In the genomic region with DNA sequence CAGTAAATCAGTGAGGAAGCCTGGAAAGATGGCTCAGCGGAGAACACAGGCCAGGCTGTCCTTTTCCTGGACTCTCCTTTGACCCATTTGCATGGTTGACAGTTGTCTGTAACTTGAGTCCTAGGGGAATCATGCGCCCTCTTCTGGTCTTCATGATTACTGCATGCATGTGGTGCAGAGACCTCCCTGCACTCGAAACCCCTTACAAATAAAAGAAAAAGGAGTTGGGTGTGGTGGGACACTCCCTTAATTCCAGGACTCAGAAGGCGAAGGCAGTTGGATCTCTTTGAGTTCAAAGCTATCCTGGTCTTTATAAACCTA, we compare ENCODE assay signal across 8 mouse cellular contexts. TPM values are rescaled to one million over a fixed set of nuclear protein-coding genes. Genes with fewer than 3 reads are reported as not detected.
A peak's percentile ranks its signal among the peaks of the same experiment; 100 is the strongest.
DNase-seq lines count a peak whose midpoint lies in the region; ATAC-seq and TF ChIP-seq lines count a peak whose summit lies in the region.

No protein-coding gene starts in this region.

- TF ChIP-seq CTCF in intestine, postnatal 0 days (IDR thresholded peaks at IDR 0.05; ENCODE audit: low read depth) = peak; percentile 95

- peak overlapping the region; percentile 92; the same call in 1 of the 2 replicates for H3K27ac ChIP-seq in embryonic facial prominence, embryonic 10.5 days (replicated peaks)
- H3K27ac ChIP-seq in intestine, postnatal 0 days (ENCODE audit: low read depth, low read length) = peak overlapping the region; percentile 58
- no peak overlapping the region for H3K27ac ChIP-seq in midbrain, embryonic 11.5 days (ENCODE audit: low read depth, low read length)

- H3K4me2 ChIP-seq in intestine, postnatal 0 days (replicated peaks; ENCODE audit: low read depth) = peak overlapping the region; percentile 76
- H3K4me2 ChIP-seq in midbrain, embryonic 11.5 days = peak overlapping the region; percentile 77

- peaks cover 29% of the 10 kb centered on the region for H3K36me3 ChIP-seq in embryonic facial prominence, embryonic 10.5 days (replicated peaks)
- H3K36me3 ChIP-seq in intestine, postnatal 0 days (ENCODE audit: control insufficient read depth, insufficient read depth) = peaks cover 15% of the 10 kb centered on the region
- peaks cover 10% of the 10 kb centered on the region for H3K36me3 ChIP-seq in midbrain, embryonic 11.5 days (ENCODE audit: control insufficient read depth, insufficient read depth, low read length)

- peak; percentile 58 for DNase-seq in 3134 (ENCODE audit: extremely low read depth, insufficient read length, low spot score)
- DNase-seq in adrenal gland, postnatal 10 days = peak; percentile 87
- peak; percentile 89 for DNase-seq in embryonic facial prominence, embryonic 10.5 days (ENCODE audit: low spot score)
- DNase-seq in left cerebral cortex, postnatal 4 days = peak; percentile 86
- DNase-seq in midbrain, embryonic 11.5 days (ENCODE audit: low spot score, missing footprints) = peak; percentile 98
- DNase-seq in right cerebral cortex, postnatal 4 days = peak; percentile 78

- H3K4me3 ChIP-seq in embryonic facial prominence, embryonic 10.5 days = peak overlapping the region; percentile 95
- peak overlapping the region; percentile 60 for H3K4me3 ChIP-seq in intestine, postnatal 0 days (ENCODE audit: low read depth, low read length)
- H3K4me3 ChIP-seq in midbrain, embryonic 11.5 days (ENCODE audit: low read depth, low read length) = peak overlapping the region; percentile 80

- peaks cover 13% of the 10 kb centered on the region for H3K4me1 ChIP-seq in embryonic facial prominence, embryonic 10.5 days
- no peaks in the 10 kb centered on the region for H3K4me1 ChIP-seq in intestine, postnatal 0 days (replicated peaks; ENCODE audit: control insufficient read depth, insufficient read depth, low read length)
- peaks cover 8% of the 10 kb centered on the region for H3K4me1 ChIP-seq in midbrain, embryonic 11.5 days (ENCODE audit: control insufficient read depth, insufficient read depth, low read length)

- intact Hi-C loops in left cerebral cortex, postnatal 4 days (cut with DNase I) = no loop called here

- H3K27me3 ChIP-seq in embryonic facial prominence, embryonic 10.5 days (replicated peaks; ENCODE audit: low read depth, poor library complexity, severe bottlenecking) = no peaks in the 10 kb centered on the region
- H3K27me3 ChIP-seq in intestine, postnatal 0 days (replicated peaks; ENCODE audit: control insufficient read depth, insufficient read depth, low read length) = no peaks in the 10 kb centered on the region
- H3K27me3 ChIP-seq in midbrain, embryonic 11.5 days (ENCODE audit: control insufficient read depth, insufficient read depth, low read length) = no peaks in the 10 kb centered on the region

- no peaks in the 10 kb centered on the region for H3K9me3 ChIP-seq in embryonic facial prominence, embryonic 10.5 days
- H3K9me3 ChIP-seq in intestine, postnatal 0 days (ENCODE audit: control insufficient read depth) = no peaks in the 10 kb centered on the region
- H3K9me3 ChIP-seq in midbrain, embryonic 11.5 days (ENCODE audit: control insufficient read depth, low read length) = no peaks in the 10 kb centered on the region

- peak; percentile 60 for ATAC-seq in granulocyte monocyte progenitor cell, adult 5-6 weeks (replicated peaks; ENCODE audit: poor library complexity, severe bottlenecking)
- ATAC-seq in intestine, postnatal 0 days = peak; percentile 29; the same call in 1 of the 2 replicates
- peak; percentile 49 for ATAC-seq in midbrain, embryonic 11.5 days (ENCODE audit: low FRiP score)

- peak overlapping the region; percentile 52; the same call in 1 of the 2 replicates for H3K9ac ChIP-seq in intestine, postnatal 0 days (ENCODE audit: low read depth, low read length)
- peak overlapping the region; percentile 83 for H3K9ac ChIP-seq in midbrain, embryonic 11.5 days (ENCODE audit: low read length)

- WGBS in embryonic facial prominence, embryonic 10.5 days = 1% methylated on average over 4 of the region's 4 CpGs
- 1% methylated on average over 4 of the region's 4 CpGs for WGBS in intestine, postnatal 0 days
- WGBS in midbrain, embryonic 11.5 days = under 1% methylated on average over 4 of the region's 4 CpGs

RNA-seq across cellular contexts. Expression of gene Mars, which starts 0.7 kb away (rescaled TPM):
- 10 to 100 TPM; 82.6 to 86.3 TPM for total RNA-seq in adrenal gland, postnatal 10 days (2021)
- polyA plus RNA-seq in embryonic facial prominence, embryonic 10.5 days (2016; fragmentation: Nextera tagmentation; extraction: Ambion mirVana) = 160 and 175 TPM in 2 replicates
- 63.0 and 105 TPM in 2 replicates for total RNA-seq in granulocyte monocyte progenitor cell, adult 5-6 weeks (2014; fragmentation: Nextera tagmentation)
- total RNA-seq in granulocyte monocyte progenitor cell, adult 5-6 weeks (2017) = 193 and 221 TPM in 2 replicates
- polyA plus RNA-seq in intestine, postnatal 0 days (2015; fragmentation: Nextera tagmentation; extraction: Ambion mirVana) = 47.2 and 50.7 TPM in 2 replicates
- total RNA-seq in left cerebral cortex, postnatal 4 days (2021) = 10 to 100 TPM; 65.3 to 65.5 TPM
- polyA plus RNA-seq in midbrain, embryonic 11.5 days (2014; fragmentation: Nextera tagmentation; extraction: Ambion mirVana) = 185 and 187 TPM in 2 replicates

RNA-seq across cellular contexts. Expression of gene Arhgap9, which starts 9.4 kb away (rescaled TPM):
- 1 to 10 TPM; 6.5 to 6.6 TPM for total RNA-seq in adrenal gland, postnatal 10 days (2021)
- 2.0 and 2.1 TPM in 2 replicates for polyA plus RNA-seq in embryonic facial prominence, embryonic 10.5 days (2016; fragmentation: Nextera tagmentation; extraction: Ambion mirVana)
- 46.0 and 53.1 TPM in 2 replicates for total RNA-seq in granulocyte monocyte progenitor cell, adult 5-6 weeks (2014; fragmentation: Nextera tagmentation)
- 34.7 and 51.8 TPM in 2 replicates for total RNA-seq in granulocyte monocyte progenitor cell, adult 5-6 weeks (2017)
- polyA plus RNA-seq in intestine, postnatal 0 days (2015; fragmentation: Nextera tagmentation; extraction: Ambion mirVana) = 9.5 and 12.0 TPM in 2 replicates
- 1 to 10 TPM in 1 of 2 experiments, under 1 TPM in 1; 0.56 to 1.1 TPM for total RNA-seq in left cerebral cortex, postnatal 4 days (2021)
- 1.1 and 1.4 TPM in 2 replicates for polyA plus RNA-seq in midbrain, embryonic 11.5 days (2014; fragmentation: Nextera tagmentation; extraction: Ambion mirVana)

RNA-seq across cellular contexts. Expression of gene Mbd6, which starts 23.5 kb away (rescaled TPM):
- total RNA-seq in adrenal gland, postnatal 10 days (2021) = 10 to 100 TPM; 42.9 to 66.4 TPM
- polyA plus RNA-seq in embryonic facial prominence, embryonic 10.5 days (2016; fragmentation: Nextera tagmentation; extraction: Ambion mirVana) = 11.1 and 12.2 TPM in 2 replicates
- total RNA-seq in granulocyte monocyte progenitor cell, adult 5-6 weeks (2014; fragmentation: Nextera tagmentation) = 53.3 and 72.1 TPM in 2 replicates
- 4.1 TPM in 2 replicates for total RNA-seq in granulocyte monocyte progenitor cell, adult 5-6 weeks (2017)
- 8.7 and 12.8 TPM in 2 replicates for polyA plus RNA-seq in intestine, postnatal 0 days (2015; fragmentation: Nextera tagmentation; extraction: Ambion mirVana)
- total RNA-seq in left cerebral cortex, postnatal 4 days (2021) = 10 to 100 TPM; 47.7 to 51.5 TPM
- polyA plus RNA-seq in midbrain, embryonic 11.5 days (2014; fragmentation: Nextera tagmentation; extraction: Ambion mirVana) = 12.3 and 16.3 TPM in 2 replicates

RNA-seq across cellular contexts. Expression of gene Gli1, which starts 29.5 kb away (rescaled TPM):
- total RNA-seq in adrenal gland, postnatal 10 days (2021) = 1 to 10 TPM; 5.2 to 5.6 TPM
- 11.4 and 13.0 TPM in 2 replicates for polyA plus RNA-seq in embryonic facial prominence, embryonic 10.5 days (2016; fragmentation: Nextera tagmentation; extraction: Ambion mirVana)
- total RNA-seq in granulocyte monocyte progenitor cell, adult 5-6 weeks (2014; fragmentation: Nextera tagmentation) = not detected in 2 replicates
- not detected in 2 replicates for total RNA-seq in granulocyte monocyte progenitor cell, adult 5-6 weeks (2017)
- 2.0 TPM in 2 replicates for polyA plus RNA-seq in intestine, postnatal 0 days (2015; fragmentation: Nextera tagmentation; extraction: Ambion mirVana)
- 1 to 10 TPM; 2.8 to 4.1 TPM for total RNA-seq in left cerebral cortex, postnatal 4 days (2021)
- polyA plus RNA-seq in midbrain, embryonic 11.5 days (2014; fragmentation: Nextera tagmentation; extraction: Ambion mirVana) = 3.1 and 4.1 TPM in 2 replicates

RNA-seq across cellular contexts. Expression of gene Inhbe, which starts 41.9 kb away (rescaled TPM):
- 1 to 10 TPM; 1.2 to 6.6 TPM for total RNA-seq in adrenal gland, postnatal 10 days (2021)
- polyA plus RNA-seq in embryonic facial prominence, embryonic 10.5 days (2016; fragmentation: Nextera tagmentation; extraction: Ambion mirVana) = 0.04 TPM in 1 of 2 replicates, not detected in the other
- not detected in 2 replicates for total RNA-seq in granulocyte monocyte progenitor cell, adult 5-6 weeks (2014; fragmentation: Nextera tagmentation)
- total RNA-seq in granulocyte monocyte progenitor cell, adult 5-6 weeks (2017) = not detected in 2 replicates
- polyA plus RNA-seq in intestine, postnatal 0 days (2015; fragmentation: Nextera tagmentation; extraction: Ambion mirVana) = 0.04 TPM in 1 of 2 replicates, not detected in the other
- not detected for total RNA-seq in left cerebral cortex, postnatal 4 days (2021)
- not detected in 2 replicates for polyA plus RNA-seq in midbrain, embryonic 11.5 days (2014; fragmentation: Nextera tagmentation; extraction: Ambion mirVana)

Comparison
In these comparisons a context has a peak if more than half of its experiments do, and no peak if none do; other contexts are left out.
1. RNA of gene Arhgap9, which starts 9.4 kb away (total RNA-seq): 34.7 to 53.1 TPM in granulocyte monocyte progenitor cell, adult 5-6 weeks; 6.5 to 6.6 TPM in adrenal gland, postnatal 10 days and 0.56 to 1.1 TPM in left cerebral cortex, postnatal 4 days; every median in the first group is over 4 times any median in the second.
2. Peak in every context shown above with its lines, with median percentiles within 50 percentile points of each other: DNase-seq, H3K4me3 ChIP-seq and ATAC-seq.